Mouse (Mus musculus): ENCODE results near the gene Tubb2b.

Gene Tubb2b

GRCm38 (mm10) chr13:34130226-34130731 lies at the start of gene Tubb2b:
Gene Tubb2b (minus strand): TSS chr13:34130466.
- peak; percentile 65 to 66 for DNase-seq (ENCODE audit: low spot score in 2 of 2)

- DNase-seq (ENCODE audit: low spot score in 2 of 2): no peak
Measured at GRCm38 (mm10) chr13:34174025-34174424, 43.8 kb upstream of the Tubb2b start.

- no peak for DNase-seq (ENCODE audit: low spot score in 2 of 2)
Measured at GRCm38 (mm10) chr13:34163304-34163975, 33.2 kb upstream of the Tubb2b start.

- peak; percentile 92 to 95 for DNase-seq (ENCODE audit: low spot score in 2 of 2)
Measured at GRCm38 (mm10) chr13:34162491-34163303, 32.4 kb upstream of the Tubb2b start, which contains the start of gene Psmg4. Gene Psmg4 (plus strand): TSS chr13:34162964.

- no peak for DNase-seq (ENCODE audit: low spot score in 2 of 2)
Measured at GRCm38 (mm10) chr13:34159926-34160325, 29.7 kb upstream of the Tubb2b start.

- no peak for DNase-seq (ENCODE audit: low spot score in 2 of 2)
Measured at GRCm38 (mm10) chr13:34157596-34158157, 27.4 kb upstream of the Tubb2b start.

- no peak for DNase-seq (ENCODE audit: low spot score in 2 of 2)
Measured at GRCm38 (mm10) chr13:34156840-34157185, 26.5 kb upstream of the Tubb2b start.

- no peak for DNase-seq (ENCODE audit: low spot score in 2 of 2)
Measured at GRCm38 (mm10) chr13:34156133-34156839, 26.0 kb upstream of the Tubb2b start.

GRCm38 (mm10) chr13:34154931-34155272 lies 24.6 kb upstream of the Tubb2b start:
- peak; percentile 80 to 87 for DNase-seq (ENCODE audit: low spot score in 2 of 2)

GRCm38 (mm10) chr13:34154217-34154930 lies 24.1 kb upstream of the Tubb2b start:
- DNase-seq (ENCODE audit: low spot score in 2 of 2): peak; percentile 89

- DNase-seq (ENCODE audit: low spot score in 2 of 2): no peak
Measured at GRCm38 (mm10) chr13:34153254-34154011, 23.2 kb upstream of the Tubb2b start.

GRCm38 (mm10) chr13:34152695-34153094 lies 22.4 kb upstream of the Tubb2b start:
- no peak for DNase-seq (ENCODE audit: low spot score in 2 of 2)

- DNase-seq (ENCODE audit: low spot score in 2 of 2): no peak
Measured at GRCm38 (mm10) chr13:34151425-34151824, 21.2 kb upstream of the Tubb2b start.

- peak; percentile 69 to 77 for DNase-seq (ENCODE audit: low spot score in 2 of 2)
Measured at GRCm38 (mm10) chr13:34150271-34151027, 20.2 kb upstream of the Tubb2b start.

GRCm38 (mm10) chr13:34149463-34150176 lies 19.4 kb upstream of the Tubb2b start:
- DNase-seq (ENCODE audit: low spot score in 2 of 2): no peak

GRCm38 (mm10) chr13:34148767-34149392 lies 18.6 kb upstream of the Tubb2b start:
- peak; percentile 68 to 82 for DNase-seq (ENCODE audit: low spot score in 2 of 2)

- no peak for DNase-seq (ENCODE audit: low spot score in 2 of 2)
Measured at GRCm38 (mm10) chr13:34148181-34148580, 17.9 kb upstream of the Tubb2b start.

GRCm38 (mm10) chr13:34146916-34147315 lies 16.6 kb upstream of the Tubb2b start:
- DNase-seq (ENCODE audit: low spot score in 2 of 2): peak in 1 of 2 experiments; percentile 1

- DNase-seq (ENCODE audit: low spot score in 2 of 2): no peak
Measured at GRCm38 (mm10) chr13:34143389-34143788, 13.1 kb upstream of the Tubb2b start.
